In genomic region chr6:148708389-148708788, GRCm38 (mm10) we compare ENCODE assay signal across 29 mouse cellular contexts.
DNase-seq lines count a peak whose midpoint lies in the region; ATAC-seq lines count a peak whose summit lies in the region.
"Had no signal": no experiment of that assay in that cellular context is flagged by ENCODE, and none has a peak within 500 bp of the region (broad histone marks: within the 10 kb centered on the region; RNA-seq: fewer than 3 reads in every experiment).

No protein-coding gene starts in this region.

- ATAC-seq in common myeloid progenitor, adult 5-6 weeks (replicated peaks; ENCODE audit: low read depth, poor library complexity, severe bottlenecking): peak; percentile 30; the same call in 1 of the 2 replicates
- peak; percentile 23; the same call in 1 of the 2 replicates for ATAC-seq in megakaryocyte, adult 5-6 weeks (ENCODE audit: poor library complexity, severe bottlenecking)
- no peak for ATAC-seq in kidney, embryonic 14.5 days (ENCODE audit: low FRiP score, low TSS enrichment)
- ATAC-seq: CD4-positive, CD25-positive, alpha-beta regulatory T cell, adult 4 months; forebrain, embryonic 15.5 days; hindbrain, embryonic 16.5 days; intestine, embryonic 15.5 days; Patski had no signal

- intact Hi-C loops in heart, postnatal 14 days (cut with DNase I): no loop called here
- intact Hi-C loops in gastrocnemius, postnatal 14 days (cut with DNase I; ENCODE audit: low total_unique reads): no loop called here

- WGBS in kidney, embryonic 14.5 days: 82% methylated on average over 2 of the region's 2 CpGs

- no peaks in the 10 kb centered on the region for H3K9me3 ChIP-seq in kidney, embryonic 14.5 days (ENCODE audit: control insufficient read depth, low read length)
- H3K9me3 ChIP-seq: embryonic facial prominence, embryonic 10.5 days; embryonic facial prominence, embryonic 13.5 days; forebrain, embryonic 12.5 days; forebrain, embryonic 15.5 days; heart, embryonic 10.5 days; heart, embryonic 13.5 days; hindbrain, embryonic 10.5 days; hindbrain, embryonic 13.5 days; intestine, embryonic 15.5 days had no signal

- no peak overlapping the region for H3K4me2 ChIP-seq in kidney, embryonic 14.5 days (replicated peaks; ENCODE audit: low read depth, low read length)
- H3K4me2 ChIP-seq: embryonic facial prominence, embryonic 13.5 days; forebrain, embryonic 12.5 days; forebrain, embryonic 15.5 days; heart, embryonic 13.5 days; hindbrain, embryonic 13.5 days; intestine, embryonic 15.5 days had no signal

- H3K4me3 ChIP-seq in kidney, embryonic 14.5 days (ENCODE audit: low read length): no peak overlapping the region
- H3K4me3 ChIP-seq: embryonic facial prominence, embryonic 10.5 days; embryonic facial prominence, embryonic 13.5 days; erythroblast, embryonic 14.5 days; forebrain, embryonic 12.5 days; forebrain, embryonic 15.5 days; heart, adult 2 months; heart, embryonic 10.5 days; heart, embryonic 13.5 days; hindbrain, embryonic 10.5 days; hindbrain, embryonic 13.5 days; intestine, embryonic 15.5 days had no signal

- H3K4me1 ChIP-seq in kidney, embryonic 14.5 days (ENCODE audit: control insufficient read depth, insufficient read depth, low read length): no peaks in the 10 kb centered on the region
- H3K4me1 ChIP-seq: embryonic facial prominence, embryonic 10.5 days; embryonic facial prominence, embryonic 13.5 days; forebrain, embryonic 12.5 days; forebrain, embryonic 15.5 days; heart, embryonic 10.5 days; heart, embryonic 13.5 days; hindbrain, embryonic 10.5 days; hindbrain, embryonic 13.5 days; intestine, embryonic 15.5 days had no signal

- no peak overlapping the region for H3K27ac ChIP-seq in kidney, embryonic 14.5 days (ENCODE audit: low read depth, low read length)
- H3K27ac ChIP-seq: embryonic facial prominence, embryonic 10.5 days; embryonic facial prominence, embryonic 13.5 days; forebrain, embryonic 12.5 days; forebrain, embryonic 15.5 days; heart, adult 2 months; heart, embryonic 10.5 days; heart, embryonic 13.5 days; hindbrain, embryonic 10.5 days; hindbrain, embryonic 13.5 days; intestine, embryonic 15.5 days had no signal

- peak; percentile 17 for DNase-seq in heart, adult 11 months
- no peak for DNase-seq in heart, postnatal 14 days
- DNase-seq in left cerebral cortex, adult 9 months (ENCODE audit: low spot score in 2 of 2): no peak
- no peak for DNase-seq in gastrocnemius, postnatal 14 days
- DNase-seq in right cerebral cortex, postnatal 25 days: no peak
- DNase-seq: adrenal gland, postnatal 14 days; cerebellum, adult 11 months; cerebellum, adult 2 months; cerebellum, adult 9-11 months; cerebellum, postnatal 25 days; embryo, embryonic 11 days; gastrocnemius, postnatal 10 days; heart, adult 2 months had no signal

- H3K9ac ChIP-seq in kidney, embryonic 14.5 days (ENCODE audit: low read depth, low read length): no peak overlapping the region
- H3K9ac ChIP-seq: embryonic facial prominence, embryonic 13.5 days; forebrain, embryonic 12.5 days; forebrain, embryonic 15.5 days; heart, embryonic 13.5 days; hindbrain, embryonic 13.5 days; intestine, embryonic 15.5 days had no signal

- no peaks in the 10 kb centered on the region for H3K36me3 ChIP-seq in kidney, embryonic 14.5 days (ENCODE audit: control insufficient read depth, insufficient read depth, low read length)
- H3K36me3 ChIP-seq: embryonic facial prominence, embryonic 10.5 days; embryonic facial prominence, embryonic 13.5 days; forebrain, embryonic 12.5 days; forebrain, embryonic 15.5 days; heart, embryonic 10.5 days; heart, embryonic 13.5 days; hindbrain, embryonic 10.5 days; hindbrain, embryonic 13.5 days; intestine, embryonic 15.5 days had no signal

- H3K27me3 ChIP-seq in kidney, embryonic 14.5 days (ENCODE audit: control insufficient read depth, insufficient read depth, low read length): no peaks in the 10 kb centered on the region
- H3K27me3 ChIP-seq: embryonic facial prominence, embryonic 13.5 days; forebrain, embryonic 12.5 days; forebrain, embryonic 15.5 days; heart, embryonic 13.5 days; hindbrain, embryonic 13.5 days; intestine, embryonic 15.5 days had no signal
